Mouse (Mus musculus): ENCODE data around the gene Nhsl1.

The Nhsl1 gene

GRCm38 (mm10) chr10:18482558-18483141 is 163.9 kb downstream of the Nhsl1 start:
- DNase-seq (ENCODE audit: extremely low read depth, low read depth, low spot score): no peak

GRCm38 (mm10) chr10:18483658-18484057 is 164.9 kb downstream of the Nhsl1 start:
- no peak for DNase-seq (ENCODE audit: extremely low read depth, low read depth, low spot score)

- DNase-seq (ENCODE audit: extremely low read depth, low read depth, low spot score): no peak
Measured at GRCm38 (mm10) chr10:18484731-18485130, 165.9 kb downstream of the Nhsl1 start.

- DNase-seq (ENCODE audit: extremely low read depth, low read depth, low spot score): no peak
Measured at GRCm38 (mm10) chr10:18488239-18488803, 169.5 kb downstream of the Nhsl1 start.

GRCm38 (mm10) chr10:18489936-18490335 is 171.2 kb downstream of the Nhsl1 start:
- no peak for DNase-seq (ENCODE audit: extremely low read depth, low read depth, low spot score)

GRCm38 (mm10) chr10:18491952-18492351 is 173.2 kb downstream of the Nhsl1 start:
- DNase-seq (ENCODE audit: extremely low read depth, low read depth, low spot score): no peak

GRCm38 (mm10) chr10:18493010-18493894 is 174.5 kb downstream of the Nhsl1 start:
- no peak for DNase-seq (ENCODE audit: extremely low read depth, low read depth, low spot score)

- no peak for DNase-seq (ENCODE audit: extremely low read depth, low read depth, low spot score)
Measured at GRCm38 (mm10) chr10:18494249-18494648, 175.5 kb downstream of the Nhsl1 start.

- DNase-seq (ENCODE audit: extremely low read depth, low read depth, low spot score): no peak
Measured at GRCm38 (mm10) chr10:18497066-18497465, 178.3 kb downstream of the Nhsl1 start.

GRCm38 (mm10) chr10:18501997-18502396 is 183.2 kb downstream of the Nhsl1 start:
- DNase-seq (ENCODE audit: extremely low read depth, low read depth, low spot score): no peak

GRCm38 (mm10) chr10:18505690-18506089 is 186.9 kb downstream of the Nhsl1 start:
- no peak for DNase-seq (ENCODE audit: extremely low read depth, low read depth, low spot score)

- peak; percentile 76 for DNase-seq (ENCODE audit: extremely low read depth, low read depth, low spot score)
Measured at GRCm38 (mm10) chr10:18506501-18506946, 187.7 kb downstream of the Nhsl1 start.

- DNase-seq (ENCODE audit: extremely low read depth, low read depth, low spot score): no peak
Measured at GRCm38 (mm10) chr10:18507869-18508473, 189.2 kb downstream of the Nhsl1 start.

GRCm38 (mm10) chr10:18508586-18508985 is 189.8 kb downstream of the Nhsl1 start:
- no peak for DNase-seq (ENCODE audit: extremely low read depth, low read depth, low spot score)

GRCm38 (mm10) chr10:18510663-18511062 is 191.9 kb downstream of the Nhsl1 start:
- DNase-seq (ENCODE audit: extremely low read depth, low read depth, low spot score): peak; percentile 68

- no peak for DNase-seq (ENCODE audit: extremely low read depth, low read depth, low spot score)
Measured at GRCm38 (mm10) chr10:18511496-18511895, 192.7 kb downstream of the Nhsl1 start.

- DNase-seq (ENCODE audit: extremely low read depth, low read depth, low spot score): no peak
Measured at GRCm38 (mm10) chr10:18522556-18522955, 203.8 kb downstream of the Nhsl1 start.

GRCm38 (mm10) chr10:18525311-18525710 is 206.5 kb downstream of the Nhsl1 start:
- no peak for DNase-seq (ENCODE audit: extremely low read depth, low read depth, low spot score)

GRCm38 (mm10) chr10:18525726-18526125 is 206.9 kb downstream of the Nhsl1 start:
- no peak for DNase-seq (ENCODE audit: extremely low read depth, low read depth, low spot score)

- no peak for DNase-seq (ENCODE audit: extremely low read depth, low read depth, low spot score)
Measured at GRCm38 (mm10) chr10:18526184-18526850, 207.5 kb downstream of the Nhsl1 start.

Data from fat pad, adult 2 months (tissue).